Mouse (Mus musculus): ENCODE data around the gene Rnf215. TPM values are rescaled to one million over a fixed set of nuclear protein-coding genes. Genes with fewer than 3 reads are reported as not detected.
"Not testable (repeated sequence)": the region's sequence is repeated elsewhere in the genome, so short reads cannot be mapped to it uniquely, and the experiment has no call there.

The Rnf215 gene
- polyA plus RNA-seq, 1 experiment from 2014 or later = 19.1 TPM

DNA sequence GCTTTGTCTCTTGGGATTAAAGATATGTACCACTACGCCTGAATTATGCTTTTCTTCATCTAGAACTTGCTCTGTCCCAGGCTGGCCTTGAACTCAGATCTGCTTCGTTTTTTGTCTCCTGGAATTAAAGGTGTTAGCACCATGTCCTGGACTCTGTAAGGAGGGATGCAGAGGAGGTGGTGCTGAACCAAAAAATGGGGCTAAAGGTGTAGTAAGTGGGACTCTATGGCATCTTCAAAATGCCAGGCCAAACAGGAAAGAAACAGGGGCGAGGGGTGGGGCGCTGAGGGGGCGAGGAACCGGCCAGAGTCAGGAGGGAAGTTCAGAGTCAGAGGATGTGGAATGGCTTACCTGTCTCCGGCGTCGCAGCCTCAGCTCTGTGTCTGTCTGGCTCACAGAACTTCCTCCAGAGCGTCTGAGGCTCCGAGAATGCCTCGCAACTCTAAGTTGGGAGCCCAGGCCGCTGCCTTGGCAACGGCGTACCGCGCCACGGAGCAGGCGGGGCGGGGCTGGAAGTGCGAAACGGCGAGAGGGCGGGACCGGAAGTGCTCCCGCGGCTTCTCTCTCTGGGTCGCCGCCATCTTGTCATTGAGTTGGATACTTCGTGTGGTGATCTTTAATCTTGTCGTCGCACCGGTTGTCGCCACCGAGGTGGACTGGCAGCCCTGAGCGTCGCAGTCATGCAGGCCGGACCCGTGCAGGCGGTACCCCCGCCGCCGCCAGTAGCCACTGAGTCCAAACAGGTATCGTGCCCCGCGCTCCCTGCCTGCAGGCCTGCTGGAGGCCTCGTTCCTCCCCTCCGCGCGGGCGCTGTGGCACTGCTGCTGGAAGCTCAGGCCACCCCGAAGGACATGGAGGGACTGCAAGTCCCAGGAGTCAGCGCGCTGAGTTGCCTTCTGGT lies 25.1 kb downstream of the Rnf215 start, which contains the start of the genes Ccdc157 and Sf3a1:
TSS of gene Ccdc157 (minus strand) at position 486 of the 901 bp plus-strand sequence.
TSS of gene Sf3a1 (plus strand) at position 543 of the 901 bp plus-strand sequence.
- H3K36me3 ChIP-seq (replicated peaks) = peaks cover 41% of the 10 kb centered on the region
- 1% methylated on average over 54 of the region's 54 CpGs for WGBS
- H3K9me3 ChIP-seq = no peaks in the 10 kb centered on the region
- H3K4me1 ChIP-seq = peaks cover 48% of the 10 kb centered on the region
- no peaks in the 10 kb centered on the region for H3K27me3 ChIP-seq (ENCODE audit: poor library complexity, severe bottlenecking)
- H3K4me3 ChIP-seq = peak within 1 kb of the TSS; percentile 67
- H3K27ac ChIP-seq = peak within 1 kb of the TSS; percentile 96
- peak; percentile 95 for DNase-seq (ENCODE audit: extremely low spot score, low spot score)

- WGBS = 12% methylated on average over 15 of the region's 15 CpGs
- peaks cover 49% of the 10 kb centered on the region for H3K36me3 ChIP-seq (replicated peaks)
- no peaks in the 10 kb centered on the region for H3K27me3 ChIP-seq (ENCODE audit: poor library complexity, severe bottlenecking)
- H3K4me1 ChIP-seq = peaks cover 48% of the 10 kb centered on the region
- peak overlapping the region; percentile 96 for H3K27ac ChIP-seq
- DNase-seq (ENCODE audit: extremely low spot score, low spot score) = no peak
- H3K4me3 ChIP-seq = peak overlapping the region; percentile 67
- no peaks in the 10 kb centered on the region for H3K9me3 ChIP-seq
Measured at GRCm38 (mm10) chr11:4160758-4161480, 25.9 kb downstream of the Rnf215 start.

DNA sequence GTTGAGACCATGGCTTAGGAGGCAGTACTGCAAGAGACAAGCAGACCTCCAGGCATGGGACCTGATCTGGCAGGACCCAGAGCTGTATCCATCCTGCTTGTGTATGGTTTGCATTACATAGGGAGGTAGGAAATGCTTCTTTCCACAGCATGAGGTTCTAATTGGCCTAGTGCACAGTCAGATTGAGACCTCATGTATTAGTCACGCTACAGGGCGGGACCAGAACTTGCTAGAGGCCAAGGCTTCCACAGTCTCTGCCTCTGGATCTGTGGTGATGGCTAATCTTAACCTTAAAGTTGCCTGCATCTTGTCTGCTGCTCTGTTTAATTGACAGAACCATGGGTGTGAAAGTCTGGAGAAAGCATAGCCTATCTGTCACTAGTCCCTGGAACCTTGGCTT lies 29.7 kb downstream of the Rnf215 start:
- WGBS = 73% methylated on average over 2 of the region's 2 CpGs

DNA sequence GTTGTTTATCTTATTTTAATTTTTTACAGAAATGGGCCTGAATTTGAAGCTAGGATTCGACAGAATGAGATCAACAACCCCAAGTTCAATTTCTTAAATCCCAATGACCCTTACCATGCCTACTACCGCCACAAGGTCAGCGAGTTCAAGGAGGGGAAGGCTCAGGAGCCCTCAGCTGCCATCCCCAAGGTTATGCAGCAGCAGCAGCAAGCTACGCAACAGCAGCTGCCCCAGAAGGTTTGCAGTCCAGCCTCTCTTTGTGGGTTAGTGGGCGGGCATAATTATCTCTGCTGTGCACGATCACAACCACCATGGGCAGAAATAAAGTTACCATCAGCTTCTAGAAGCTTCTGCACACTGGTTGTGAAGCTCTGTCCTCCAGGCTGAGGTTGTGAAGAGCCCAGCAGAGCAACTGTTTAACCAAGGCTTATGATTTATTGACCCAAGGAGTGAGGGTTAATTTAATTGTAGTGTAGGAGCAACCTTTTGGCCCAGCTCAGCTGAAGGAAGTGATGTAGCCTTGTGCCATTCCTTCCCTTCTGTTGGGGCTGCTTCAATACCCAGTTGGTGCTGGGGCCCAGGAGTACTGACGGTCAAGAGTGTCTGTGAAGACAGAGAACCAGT lies 31.6 kb downstream of the Rnf215 start:
- Histone ChIP-seq H3K9me3 (no peaks in the 10 kb centered on the region), H3K4me1 (peaks cover 28% of the 10 kb centered on the region), H3K36me3 (replicated peaks) (peaks cover 99% of the 10 kb centered on the region), H3K4me3 (no peak overlapping the region), H3K27me3 (ENCODE audit: poor library complexity, severe bottlenecking) (no peaks in the 10 kb centered on the region), H3K27ac (no peak overlapping the region)
- 96% methylated on average over 7 of the region's 7 CpGs for WGBS
- no peak for DNase-seq (ENCODE audit: extremely low spot score, low spot score)

More for the DNA sequence above, 29.7 kb downstream of the Rnf215 start:
- no peak overlapping the region for H3K27ac ChIP-seq
- H3K36me3 ChIP-seq (replicated peaks) = peaks cover 87% of the 10 kb centered on the region
- H3K4me3 ChIP-seq = no peak overlapping the region
- peaks cover 40% of the 10 kb centered on the region for H3K4me1 ChIP-seq
- no peaks in the 10 kb centered on the region for H3K27me3 ChIP-seq (ENCODE audit: poor library complexity, severe bottlenecking)
- no peak for DNase-seq (ENCODE audit: extremely low spot score, low spot score)
- H3K9me3 ChIP-seq = no peaks in the 10 kb centered on the region

GRCm38 (mm10) chr11:4174586-4174985 lies 39.6 kb downstream of the Rnf215 start:
- WGBS = 96% methylated on average over 5 of the region's 5 CpGs
- H3K4me1 ChIP-seq = no peaks in the 10 kb centered on the region
- no peak overlapping the region for H3K4me3 ChIP-seq
- H3K27me3 ChIP-seq (ENCODE audit: poor library complexity, severe bottlenecking) = no peaks in the 10 kb centered on the region
- DNase-seq (ENCODE audit: extremely low spot score, low spot score) = no peak
- H3K27ac ChIP-seq = no peak overlapping the region
- peaks cover 100% of the 10 kb centered on the region for H3K36me3 ChIP-seq (replicated peaks)
- no peaks in the 10 kb centered on the region for H3K9me3 ChIP-seq

DNA sequence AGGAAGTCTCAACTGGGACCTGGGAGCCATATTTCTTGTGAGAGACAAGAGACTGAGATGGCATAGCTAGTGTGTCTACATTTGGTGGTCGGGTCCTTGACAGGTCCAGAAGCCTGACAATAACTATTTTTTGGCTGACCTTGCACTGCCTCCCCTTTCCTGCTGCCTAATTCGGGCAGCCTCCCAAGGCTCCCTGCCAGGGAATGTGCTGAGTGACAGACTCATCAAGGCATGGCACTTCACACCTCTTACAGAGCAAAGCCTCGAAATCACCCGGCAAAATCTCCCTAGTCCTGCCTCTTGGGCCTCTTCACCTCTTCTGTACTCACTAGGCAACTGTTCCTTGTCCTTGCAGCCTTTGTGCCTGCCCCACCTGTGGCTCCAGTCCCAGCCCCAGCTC lies 42.7 kb downstream of the Rnf215 start:
- peaks cover 100% of the 10 kb centered on the region for H3K36me3 ChIP-seq (replicated peaks)
- no peaks in the 10 kb centered on the region for H3K27me3 ChIP-seq (ENCODE audit: poor library complexity, severe bottlenecking)
- H3K4me1 ChIP-seq = no peaks in the 10 kb centered on the region
- 91% methylated on average over 4 of the region's 4 CpGs for WGBS
- H3K27ac ChIP-seq = no peak overlapping the region
- DNase-seq (ENCODE audit: extremely low spot score, low spot score) = no peak
- H3K9me3 ChIP-seq = no peaks in the 10 kb centered on the region
- no peak overlapping the region for H3K4me3 ChIP-seq

GRCm38 (mm10) chr11:4182061-4182460 lies 47.1 kb downstream of the Rnf215 start:
- WGBS = 20% methylated on average over 1 of the region's 1 CpGs
- H3K27me3 ChIP-seq (ENCODE audit: poor library complexity, severe bottlenecking) = no peaks in the 10 kb centered on the region
- peaks cover 73% of the 10 kb centered on the region for H3K36me3 ChIP-seq (replicated peaks)
- DNase-seq (ENCODE audit: extremely low spot score, low spot score) = no peak
- no peak overlapping the region for H3K4me3 ChIP-seq
- no peak overlapping the region for H3K27ac ChIP-seq
- H3K4me1 ChIP-seq = peaks cover 6% of the 10 kb centered on the region
- no peaks in the 10 kb centered on the region for H3K9me3 ChIP-seq

- peaks cover 59% of the 10 kb centered on the region for H3K36me3 ChIP-seq (replicated peaks)
- DNase-seq (ENCODE audit: extremely low spot score, low spot score) = no peak
- H3K27ac ChIP-seq = no peak overlapping the region
- H3K9me3 ChIP-seq = no peaks in the 10 kb centered on the region
- peaks cover 17% of the 10 kb centered on the region for H3K4me1 ChIP-seq
- no peak overlapping the region for H3K4me3 ChIP-seq
- H3K27me3 ChIP-seq (ENCODE audit: poor library complexity, severe bottlenecking) = peaks cover 10% of the 10 kb centered on the region
Measured at GRCm38 (mm10) chr11:4183511-4183910, 48.5 kb downstream of the Rnf215 start.

DNA sequence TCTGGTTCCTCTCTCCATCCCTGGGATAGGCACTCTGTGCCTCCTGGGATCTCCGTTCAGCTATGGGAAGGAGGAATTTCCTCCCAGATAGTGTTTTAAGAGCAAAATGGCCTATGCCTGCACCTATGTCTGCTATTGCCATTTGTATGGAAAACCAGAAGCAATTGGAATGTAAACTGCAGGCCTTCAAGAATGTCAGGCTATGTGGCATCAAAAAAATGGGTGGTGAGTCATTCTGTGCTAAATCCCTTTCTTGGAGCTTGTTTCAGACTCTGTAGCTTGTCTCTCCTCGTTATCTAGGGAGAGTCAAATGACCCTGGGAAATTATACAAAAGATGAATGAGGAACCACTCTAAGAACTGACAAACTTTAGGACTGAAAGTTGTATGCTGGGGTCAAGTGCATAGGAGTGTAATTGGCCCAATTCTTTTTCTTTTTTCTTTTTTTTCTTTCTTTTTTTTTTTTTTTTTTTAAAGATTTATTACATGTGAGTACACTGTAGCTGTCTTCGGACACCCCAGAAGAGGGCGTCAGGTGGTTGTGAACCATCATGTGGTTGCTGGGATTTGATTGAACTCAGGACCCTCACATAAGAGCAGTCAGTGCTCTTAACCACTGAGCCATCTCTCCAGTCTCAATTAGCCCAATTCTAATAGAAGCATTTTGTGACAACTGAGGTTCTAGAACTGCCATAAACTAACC lies 49.4 kb downstream of the Rnf215 start:
- peaks cover 17% of the 10 kb centered on the region for H3K4me1 ChIP-seq
- DNase-seq (ENCODE audit: extremely low spot score, low spot score) = no peak

GRCm38 (mm10) chr11:4185480-4185879 lies 50.5 kb downstream of the Rnf215 start:
- peaks cover 39% of the 10 kb centered on the region for H3K36me3 ChIP-seq (replicated peaks)
- WGBS = 92% methylated on average over 6 of the region's 6 CpGs
- peaks cover 10% of the 10 kb centered on the region for H3K27me3 ChIP-seq (ENCODE audit: poor library complexity, severe bottlenecking)
- peaks cover 24% of the 10 kb centered on the region for H3K4me1 ChIP-seq
- H3K27ac ChIP-seq; H3K9me3 ChIP-seq; DNase-seq (ENCODE audit: extremely low spot score, low spot score); H3K4me3 ChIP-seq: not testable (repeated sequence)

More for the DNA sequence above, 49.4 kb downstream of the Rnf215 start:
- Histone ChIP-seq H3K9me3 (no peaks in the 10 kb centered on the region), H3K4me3 (no peak overlapping the region), H3K27me3 (ENCODE audit: poor library complexity, severe bottlenecking) (peaks cover 10% of the 10 kb centered on the region), H3K36me3 (replicated peaks) (peaks cover 50% of the 10 kb centered on the region), H3K27ac (no peak overlapping the region)
- WGBS = 76% methylated on average over 4 of the region's 4 CpGs

- WGBS = under 1% methylated on average over 70 of the region's 71 CpGs
- Histone ChIP-seq H3K4me1 (peaks cover 37% of the 10 kb centered on the region), H3K27ac (peak within 1 kb of the TSS; percentile 87), H3K9me3 (no peaks in the 10 kb centered on the region), H3K4me3 (peak within 1 kb of the TSS; percentile 82), H3K36me3 (replicated peaks) (peaks cover 27% of the 10 kb centered on the region), H3K27me3 (ENCODE audit: poor library complexity, severe bottlenecking) (peaks cover 10% of the 10 kb centered on the region)
- peak; percentile 97 for DNase-seq (ENCODE audit: extremely low spot score, low spot score)
Measured at GRCm38 (mm10) chr11:4186486-4187317, 51.7 kb downstream of the Rnf215 start, which contains the start of gene Tbc1d10a. Gene Tbc1d10a (plus strand): TSS chr11:4186789.
